Mouse (Mus musculus) liver, embryonic 14.5 days (tissue): Measurements from ENCODE around the gene Arpc2. TPM values are rescaled to one million over a fixed set of nuclear protein-coding genes. Genes with fewer than 3 reads are reported as not detected.

Source experiments
- ATAC-seq: fragments of 200-750 bp; cut with Nextera tagmentation; 2 replicates; pipeline ENCODE4 v1.8.0; 2017; ENCODE audit warnings: moderate number of reproducible peaks, mild to moderate bottlenecking, moderate library complexity; ENCODE audit not compliant: insufficient read depth
- DNase-seq, 3 experiments: peaks; one replicate each; pipeline ENCODE4 v3.0.0-alpha.2; 2012 to 2013; ENCODE audit warnings: low read depth in 3 of 3, low spot score in 3 of 3
- H3K27ac ChIP-seq: fragments of 300-500 bp; sonication (generic); 2 replicates; pipeline ENCODE4 v1.5.1; 2014; ENCODE audit warnings: moderate library complexity, mild to moderate bottlenecking, control low read depth, inconsistent platforms
- H3K27me3 ChIP-seq: fragments of 300-500 bp; sonication (generic); 2 replicates; pipeline ENCODE4 v1.6.1; 2014; ENCODE audit warnings: mild to moderate bottlenecking, low read length, moderate library complexity; ENCODE audit not compliant: control insufficient read depth, insufficient read depth
- H3K36me3 ChIP-seq: fragments of 300-500 bp; sonication (generic); replicated peaks from 2 replicates; pipeline ENCODE4 v1.6.1; 2014; ENCODE audit warnings: low read depth; ENCODE audit not compliant: control insufficient read depth, insufficient read depth
- H3K4me1 ChIP-seq, 2 experiments: fragments of 200-500 bp in 1 of 2; fragments of 300-500 bp in 1 of 2; sonication (generic) in 1 of 2; replicated peaks; 2 replicates each; pipeline ENCODE4 v1.6.1; 2012 to 2014; ENCODE audit warnings: antibody characterized with exemption in 1 of 2, inconsistent platforms in 1 of 2, low read length in 1 of 2; ENCODE audit not compliant: control insufficient read depth in 2 of 2, insufficient read depth in 2 of 2
- H3K4me2 ChIP-seq: fragments of 300-500 bp; sonication (generic); 2 replicates; pipeline ENCODE4 v1.6.1; 2014; ENCODE audit warnings: low read depth, mild to moderate bottlenecking, control low read depth, moderate library complexity
- H3K4me3 ChIP-seq, 2 experiments: fragments of 200-500 bp in 1 of 2; fragments of 300-500 bp in 1 of 2; sonication (generic) in 1 of 2; 2 replicates each; pipeline ENCODE4 v1.5.1; 2012 to 2014; ENCODE audit warnings: low read depth in 2 of 2, low read length in 2 of 2, mild to moderate bottlenecking in 2 of 2, control low read depth in 1 of 2, inconsistent platforms in 1 of 2, moderate library complexity in 1 of 2; ENCODE audit not compliant: insufficient read depth in 1 of 2
- H3K9ac ChIP-seq: fragments of 300-500 bp; sonication (generic); replicated peaks from 2 replicates; pipeline ENCODE4 v1.6.1; 2014; ENCODE audit warnings: mild to moderate bottlenecking, control low read depth, moderate library complexity
- H3K9me3 ChIP-seq: fragments of 300-500 bp; sonication (generic); 2 replicates; pipeline ENCODE4 v1.6.1; 2016; ENCODE audit warnings: low read length, mixed read lengths; ENCODE audit not compliant: control insufficient read depth
- CTCF ChIP-seq: IDR thresholded peaks from 2 replicates; pipeline ENCODE4 v1.5.1; 2016; ENCODE audit warnings: antibody characterized with exemption, low read depth, control low read depth
- EP300 ChIP-seq: IDR thresholded peaks from 2 replicates; pipeline ENCODE4 v1.6.1; 2016; ENCODE audit warnings: antibody characterized with exemption, low read depth
- WGBS: fragments of 180-500 bp; shearing (Covaris S2); extraction: QIAGEN DNeasy Blood & Tissue Kit; methylation state at CpG from one replicate; pipeline ENCODE4 v1.1.7; 2014; ENCODE audit not compliant: insufficient replicate concordance; 5-methylcytosine and 5-hydroxymethylcytosine counted together
- polyA plus RNA-seq, 2 experiments: library from polyadenylated mRNA; depleted of rRNA in 1 of 2; stranded (reverse) in 1 of 2; unstranded in 1 of 2; fragments of >200 nt; fragmentation: Nextera tagmentation in 1 of 2; extraction: Ambion mirVana in 1 of 2; gene quantifications; 2 replicates each; pipeline versions ENCODE4 v1.2.1 to v1.2.3; 2012 to 2014

The Arpc2 gene
- polyA plus RNA-seq, 2 experiments: 95.3 to 157 TPM

- H3K36me3 ChIP-seq: peaks cover 66% of the 10 kb centered on the region
- WGBS: 81% methylated on average over 8 of the region's 8 CpGs
Measured at GRCm38 (mm10) chr1:74255704-74256345, 19.9 kb downstream of the Arpc2 start.

GRCm38 (mm10) chr1:74256782-74257181 lies 20.9 kb downstream of the Arpc2 start:
- Histone ChIP-seq H3K4me1 (no peaks in the 10 kb centered on the region), H3K27me3 (no peaks in the 10 kb centered on the region), H3K27ac (no peak overlapping the region), H3K9me3 (no peaks in the 10 kb centered on the region), H3K4me2 (no peak overlapping the region), H3K36me3 (peaks cover 62% of the 10 kb centered on the region), H3K9ac (no peak overlapping the region), H3K4me3 (no peak overlapping the region)
- no peak for DNase-seq
- TF ChIP-seq EP300 (no peak), CTCF (no peak)
- 88% methylated on average over 4 of the region's 4 CpGs for WGBS
- ATAC-seq: no peak

More at GRCm38 (mm10) chr1:74255704-74256345, 19.9 kb downstream of the Arpc2 start:
- H3K27ac ChIP-seq: no peak overlapping the region
- H3K27me3 ChIP-seq: no peaks in the 10 kb centered on the region
- no peaks in the 10 kb centered on the region for H3K4me1 ChIP-seq
- no peaks in the 10 kb centered on the region for H3K9me3 ChIP-seq
- no peak overlapping the region for H3K9ac ChIP-seq
- no peak for ATAC-seq
- TF ChIP-seq EP300: no peak
- TF ChIP-seq CTCF: no peak
- H3K4me2 ChIP-seq: no peak overlapping the region
- H3K4me3 ChIP-seq: no peak overlapping the region
- DNase-seq: no peak

GRCm38 (mm10) chr1:74262510-74262909 lies 26.6 kb downstream of the Arpc2 start:
- Histone ChIP-seq H3K27me3 (no peaks in the 10 kb centered on the region), H3K36me3 (peaks cover 75% of the 10 kb centered on the region), H3K4me1 (no peaks in the 10 kb centered on the region), H3K9ac (no peak overlapping the region), H3K27ac (no peak overlapping the region), H3K4me2 (no peak overlapping the region), H3K4me3 (no peak overlapping the region), H3K9me3 (no peaks in the 10 kb centered on the region)
- WGBS: 77% methylated on average over 6 of the region's 6 CpGs
- ATAC-seq: no peak
- TF ChIP-seq EP300 (no peak), CTCF (no peak)
- no peak for DNase-seq

GRCm38 (mm10) chr1:74268750-74269149 lies 32.9 kb downstream of the Arpc2 start:
- ATAC-seq: no peak
- H3K27ac ChIP-seq: no peak overlapping the region
- H3K9me3 ChIP-seq: no peaks in the 10 kb centered on the region
- no peak overlapping the region for H3K4me3 ChIP-seq
- no peak overlapping the region for H3K4me2 ChIP-seq
- no peaks in the 10 kb centered on the region for H3K27me3 ChIP-seq
- no peaks in the 10 kb centered on the region for H3K4me1 ChIP-seq
- TF ChIP-seq EP300: no peak
- peak; percentile 12; the same call in 1 of the 2 replicates for TF ChIP-seq CTCF
- DNase-seq: no peak
- 70% methylated on average over 8 of the region's 8 CpGs for WGBS
- H3K36me3 ChIP-seq: peaks cover 35% of the 10 kb centered on the region
- no peak overlapping the region for H3K9ac ChIP-seq

GRCm38 (mm10) chr1:74271659-74272058 lies 35.8 kb downstream of the Arpc2 start:
- H3K4me2 ChIP-seq: no peak overlapping the region
- DNase-seq (no peak), ATAC-seq (no peak)
- no peak overlapping the region for H3K27ac ChIP-seq
- no peak for TF ChIP-seq CTCF
- TF ChIP-seq EP300: no peak
- 66% methylated on average over 4 of the region's 4 CpGs for WGBS
- H3K9ac ChIP-seq: no peak overlapping the region
- 0 out of 4 replicates have a peak, but pooled peaks cover 0 to 2% of the 10 kb centered on the region in 2 experiments for H3K4me1 ChIP-seq
- peaks cover 10% of the 10 kb centered on the region for H3K36me3 ChIP-seq
- no peaks in the 10 kb centered on the region; the same call in 1 of the 2 replicates for H3K27me3 ChIP-seq
- no peaks in the 10 kb centered on the region for H3K9me3 ChIP-seq
- no peak overlapping the region for H3K4me3 ChIP-seq
